Mouse (Mus musculus) cerebellum, postnatal 14 days (tissue): ENCODE measurements at regions not wholly inside any gene's neighbourhood (a gene's known extent, or its start where the extent isn't known, plus 50 kb on each side); places are given as distances from the start of the nearest gene placed in this dataset.
A peak's percentile ranks its signal among the peaks of the same experiment; 100 is the strongest.

Experiments used
- DNase-seq, 2 experiments: peaks; one replicate each; pipeline ENCODE4 v3.0.0; 2021; ENCODE audit warnings: mixed read lengths in 2 of 2

DNA sequence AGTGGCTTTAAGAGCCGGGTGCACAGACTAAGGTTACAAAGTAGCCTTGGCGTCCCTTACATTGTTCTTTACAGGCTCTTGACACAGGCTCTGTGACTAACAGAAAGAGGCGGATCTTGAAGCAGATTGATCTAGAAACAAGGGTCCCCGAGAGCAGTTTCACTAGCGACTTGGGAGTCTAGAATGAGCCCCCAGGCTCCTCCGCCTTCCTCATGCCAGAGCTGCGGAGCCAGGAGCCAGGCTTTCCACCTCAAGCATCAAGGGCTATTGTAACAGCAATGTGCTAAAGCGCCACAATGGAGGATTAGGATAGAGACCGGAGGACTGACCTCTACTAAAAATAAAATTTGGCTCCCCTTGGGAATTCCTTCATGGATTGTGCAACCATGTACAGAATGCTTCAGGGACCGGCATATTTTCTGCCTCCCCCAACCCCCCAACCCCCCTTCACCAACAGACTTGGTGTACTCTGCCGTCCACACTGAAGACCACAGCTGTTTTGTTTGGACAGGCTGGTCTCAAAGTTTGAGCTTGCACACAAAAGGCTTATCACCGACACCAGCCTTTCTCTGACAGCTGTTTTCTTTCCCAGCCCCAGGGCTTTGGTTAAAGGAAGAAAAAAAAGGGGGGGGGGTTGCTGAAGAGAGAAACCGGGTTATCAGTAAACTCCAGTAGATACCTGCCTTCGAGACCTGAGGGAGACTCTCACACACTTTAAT, 60.2 kb upstream of the Gm10295 start:
- DNase-seq = peak; percentile 9 to 22

DNA sequence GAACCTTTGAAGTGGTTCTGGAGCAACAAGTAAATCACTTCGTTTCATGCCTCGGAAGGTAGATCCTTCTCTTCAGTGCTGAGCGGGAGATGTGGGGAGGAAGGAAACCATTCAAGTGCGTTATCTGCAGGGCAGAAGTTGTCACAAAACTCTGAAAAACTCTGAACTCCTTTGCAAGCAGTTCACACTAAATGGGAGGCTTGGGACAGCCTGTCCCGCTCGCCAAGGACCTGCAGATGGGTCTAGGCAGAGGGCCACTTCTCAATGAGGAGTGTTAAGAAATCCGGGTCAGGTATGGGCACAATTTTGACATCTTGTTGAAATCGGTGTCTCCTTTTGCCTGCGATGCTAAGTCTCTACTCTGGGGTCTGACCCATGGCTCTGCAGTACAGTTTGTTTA, 58.6 kb upstream of the Gm10295 start:
- no peak for DNase-seq

DNA sequence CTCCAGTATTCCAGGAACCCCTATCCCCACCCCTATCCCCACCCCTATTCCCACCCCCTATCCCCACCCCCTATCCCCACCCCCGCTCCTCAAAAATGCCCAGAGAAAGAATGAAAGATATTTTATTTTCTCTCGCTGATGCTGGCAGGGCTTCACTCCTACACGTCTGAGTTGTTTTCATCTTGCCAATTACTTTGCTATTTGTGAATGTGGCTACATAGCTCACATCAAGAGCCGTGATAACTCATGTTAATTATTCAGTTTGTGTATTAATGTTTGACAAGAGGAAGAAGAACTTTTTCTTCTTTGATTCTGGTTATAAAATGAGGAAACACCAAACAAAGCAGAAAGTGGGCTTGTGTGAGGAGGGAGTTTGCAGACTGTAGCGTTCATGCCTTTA, 57.8 kb upstream of the Gm10295 start:
- no peak for DNase-seq

DNA sequence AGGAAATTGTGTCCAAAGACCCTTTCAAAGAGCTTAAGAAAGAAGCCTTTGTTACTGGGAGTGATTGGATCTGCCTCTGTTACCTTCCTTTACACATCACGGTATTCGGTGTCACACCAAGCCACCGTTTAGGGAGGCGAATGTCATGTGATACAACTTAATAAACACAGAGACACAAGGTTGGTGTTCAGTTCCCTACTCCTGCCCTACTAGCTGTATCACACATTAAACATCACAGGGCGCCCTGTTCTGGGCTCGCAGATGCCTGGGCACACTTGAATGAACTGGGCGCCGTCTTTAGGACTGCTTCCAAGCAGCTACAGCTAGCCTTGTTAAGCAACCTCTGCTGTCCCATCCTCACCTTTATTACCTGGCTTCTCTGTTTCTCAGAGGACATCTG, 55.0 kb upstream of the Gm10295 start:
- DNase-seq = no peak
